Mouse (Mus musculus): Measurements from ENCODE around the gene Lmbrd2. TPM values are rescaled to one million over a fixed set of nuclear protein-coding genes. Genes with fewer than 3 reads are reported as not detected.

Lmbrd2 gene
- 1 to 10 TPM; 1.9 to 3.5 TPM for polyA plus RNA-seq (2017; shearing (Covaris generic))

GRCm38 (mm10) chr15:9140252-9140680 lies at the start of gene Lmbrd2:
Gene Lmbrd2, plus strand, starts transcription at chr15:9140550.

GRCm38 (mm10) chr15:9155325-9155724 lies 15.0 kb downstream of the Lmbrd2 start, which contains the start of gene Skp2:
Gene Skp2, minus strand, starts transcription at chr15:9155425.

Other genes with a start within 250 kb of the Lmbrd2 start
- under 1 TPM; 0.13 to 0.45 TPM for gene Ranbp3l, start 172.6 kb upstream of the Lmbrd2 start, polyA plus RNA-seq (2017; shearing (Covaris generic))
- 10 to 100 TPM; 16.0 to 20.4 TPM for gene Nadk2, start 69.3 kb upstream of the Lmbrd2 start, polyA plus RNA-seq (2017; shearing (Covaris generic))
- gene Skp2, start 14.9 kb downstream of the Lmbrd2 start, polyA plus RNA-seq (2017; shearing (Covaris generic)) = 1 to 10 TPM; 3.7 to 5.7 TPM
- under 1 TPM in 1 of 2 experiments, not detected in 1; 0.74 TPM for gene Ugt3a1, start 136.3 kb downstream of the Lmbrd2 start, polyA plus RNA-seq (2017; shearing (Covaris generic))
- gene Ugt3a2, start 195.0 kb downstream of the Lmbrd2 start, polyA plus RNA-seq (2017; shearing (Covaris generic)) = not detected